Mouse (Mus musculus) heart, adult 18-20 months (tissue): ENCODE data around the gene Efcab9. TPM values are rescaled to one million over a fixed set of nuclear protein-coding genes. Genes with fewer than 3 reads are reported as not detected.
"Not testable (repeated sequence)": the region's sequence is repeated elsewhere in the genome, so short reads cannot be mapped to it uniquely, and the experiment has no call there.

Experiments used
- DNase-seq, 2 experiments: peaks; one replicate each; pipeline ENCODE4 v3.0.0; 2021 to 2022; ENCODE audit warnings: mixed read lengths in 1 of 2
- total RNA-seq, 2 experiments: library from RNA; stranded (reverse); gene quantifications; 2 replicates each; pipeline ENCODE4 v1.2.3; 2021

The Efcab9 gene
- total RNA-seq, 2 experiments from 2014 or later: 0.46 TPM; not detected in 1

GRCm38 (mm10) chr11:32538435-32538834 lies 6.6 kb upstream of the Efcab9 start:
- DNase-seq: peak; percentile 56 to 78

GRCm38 (mm10) chr11:32536954-32537353 lies 5.1 kb upstream of the Efcab9 start:
- DNase-seq: no peak

GRCm38 (mm10) chr11:32535646-32536045 lies 3.8 kb upstream of the Efcab9 start:
- DNase-seq: no peak

GRCm38 (mm10) chr11:32534453-32535075 lies 2.7 kb upstream of the Efcab9 start:
- DNase-seq: peak in 1 of 2 experiments; percentile 29

- DNase-seq: peak; percentile 68 to 77
These were observed 1.8 kb upstream of the Efcab9 start for GRCm38 (mm10) chr11:32533482-32534261.

- DNase-seq: peak; percentile 88 to 96
These were observed 1.0 kb upstream of the Efcab9 start, which contains the start of gene Stk10 for GRCm38 (mm10) chr11:32532765-32533481. Gene Stk10, plus strand, starts transcription at chr11:32533305.

GRCm38 (mm10) chr11:32530151-32530550 lies 1.7 kb downstream of the Efcab9 start:
- DNase-seq: peak in 1 of 2 experiments; percentile 22

GRCm38 (mm10) chr11:32527006-32527405 lies 4.9 kb downstream of the Efcab9 start:
- DNase-seq: no peak

- DNase-seq: no peak
These were observed 7.6 kb downstream of the Efcab9 start for GRCm38 (mm10) chr11:32524122-32524920.

- DNase-seq: no peak
These were observed 10.6 kb downstream of the Efcab9 start for GRCm38 (mm10) chr11:32521246-32521645.

GRCm38 (mm10) chr11:32519354-32519753 lies 12.5 kb downstream of the Efcab9 start:
- DNase-seq: no peak

- DNase-seq: no peak
These were observed 13.1 kb downstream of the Efcab9 start for GRCm38 (mm10) chr11:32518770-32519169.

GRCm38 (mm10) chr11:32516916-32517712 lies 14.8 kb downstream of the Efcab9 start:
- no peak for DNase-seq

- no peak for DNase-seq
These were observed 15.8 kb downstream of the Efcab9 start for GRCm38 (mm10) chr11:32516091-32516490.

GRCm38 (mm10) chr11:32514853-32515252 lies 17.0 kb downstream of the Efcab9 start:
- DNase-seq: not testable (repeated sequence)

GRCm38 (mm10) chr11:32510930-32511329 lies 21.0 kb downstream of the Efcab9 start:
- no peak for DNase-seq

- DNase-seq: no peak
These were observed 26.7 kb downstream of the Efcab9 start for GRCm38 (mm10) chr11:32505091-32505739.

- no peak for DNase-seq
These were observed 28.2 kb downstream of the Efcab9 start for GRCm38 (mm10) chr11:32503711-32504110.

- no peak for DNase-seq
These were observed 31.9 kb downstream of the Efcab9 start for GRCm38 (mm10) chr11:32499931-32500330.

GRCm38 (mm10) chr11:32498757-32499535 lies 32.9 kb downstream of the Efcab9 start:
- peak; percentile 33 to 63 for DNase-seq
